Mouse (Mus musculus) liver, embryonic 11.5 days (tissue): ENCODE data around the gene Tekt1. TPM values are rescaled to one million over a fixed set of nuclear protein-coding genes. Genes with fewer than 3 reads are reported as not detected.
A peak's percentile ranks its signal among the peaks of the same experiment; 100 is the strongest.
"Not testable (repeated sequence)": the region's sequence is repeated elsewhere in the genome, so short reads cannot be mapped to it uniquely, and the experiment has no call there.

Experiments
- ATAC-seq: fragments of 200-750 bp; cut with Nextera tagmentation; replicated peaks from 2 replicates; pipeline ENCODE4 v1.8.0; 2017; ENCODE audit warnings: moderate number of reproducible peaks, mild to moderate bottlenecking, moderate TSS enrichment, moderate library complexity; ENCODE audit not compliant: low FRiP score
- DNase-seq: peaks from one replicate; pipeline ENCODE4 v3.0.0-alpha.2; 2017; ENCODE audit warnings: low spot score
- H3K27ac ChIP-seq: fragments of 300-500 bp; sonication (generic); 2 replicates; pipeline ENCODE4 v1.5.1; 2014; ENCODE audit warnings: mild to moderate bottlenecking, low read depth, low read length, control low read depth
- H3K27me3 ChIP-seq: fragments of 300-500 bp; sonication (generic); replicated peaks from 2 replicates; pipeline ENCODE4 v1.6.1; 2014; ENCODE audit warnings: low read length, mixed read lengths; ENCODE audit not compliant: control insufficient read depth, insufficient read depth
- H3K36me3 ChIP-seq: fragments of 300-500 bp; sonication (generic); 2 replicates; pipeline ENCODE4 v1.6.1; 2014; ENCODE audit warnings: mild to moderate bottlenecking, low read length, moderate library complexity, mixed read lengths; ENCODE audit not compliant: control insufficient read depth, insufficient read depth
- H3K4me1 ChIP-seq: fragments of 300-500 bp; sonication (generic); replicated peaks from 2 replicates; pipeline ENCODE4 v1.6.1; 2014; ENCODE audit warnings: low read length, mixed read lengths; ENCODE audit not compliant: control insufficient read depth, insufficient read depth
- H3K4me2 ChIP-seq: fragments of 300-500 bp; sonication (generic); 2 replicates; pipeline ENCODE4 v1.6.1; 2014; ENCODE audit warnings: mild to moderate bottlenecking, control low read depth, moderate library complexity
- H3K4me3 ChIP-seq: fragments of 300-500 bp; sonication (generic); 2 replicates; pipeline ENCODE4 v1.5.1; 2014; ENCODE audit warnings: low read depth, low read length, control low read depth
- H3K9ac ChIP-seq: fragments of 300-500 bp; sonication (generic); 2 replicates; pipeline ENCODE4 v1.6.1; 2014; ENCODE audit warnings: low read depth, low read length, control low read depth
- H3K9me3 ChIP-seq: fragments of 300-500 bp; sonication (generic); 2 replicates; pipeline ENCODE4 v1.6.1; 2016; ENCODE audit warnings: low read length, inconsistent platforms, mixed read lengths; ENCODE audit not compliant: control insufficient read depth
- WGBS: fragments of 180-500 bp; shearing (Covaris S2); extraction: QIAGEN DNeasy Blood & Tissue Kit; methylation state at CpG from one replicate; pipeline ENCODE4 v1.1.7; 2014; 5-methylcytosine and 5-hydroxymethylcytosine counted together
- polyA plus RNA-seq: library from polyadenylated mRNA; unstranded; fragments of >200 nt; fragmentation: Nextera tagmentation; extraction: Ambion mirVana; gene quantifications from 2 replicates; pipeline ENCODE4 v1.2.1, GENCODE M21; 2014

Tekt1 gene
- polyA plus RNA-seq, 1 experiment from 2014 or later = 1.1 TPM

- Histone ChIP-seq H3K9ac (no peak overlapping the region), H3K36me3 (no peaks in the 10 kb centered on the region), H3K27me3 (no peaks in the 10 kb centered on the region), H3K4me1 (no peaks in the 10 kb centered on the region), H3K4me2 (peak overlapping the region; percentile 41), H3K27ac (no peak overlapping the region), H3K4me3 (no peak overlapping the region), H3K9me3 (no peaks in the 10 kb centered on the region)
- WGBS = 18% methylated on average over 20 of the region's 20 CpGs
- ATAC-seq = peak; percentile 51; the same call in 1 of the 2 replicates
- peak; percentile 72 for DNase-seq
These were observed 7.1 kb downstream of the Tekt1 start for GRCm38 (mm10) chr11:72354971-72355728.

GRCm38 (mm10) chr11:72353186-72353585 is 9.1 kb downstream of the Tekt1 start:
- no peaks in the 10 kb centered on the region for H3K36me3 ChIP-seq
- WGBS = 78% methylated on average over 3 of the region's 3 CpGs
- no peak overlapping the region for H3K4me2 ChIP-seq
- H3K9ac ChIP-seq = no peak overlapping the region
- H3K27ac ChIP-seq = no peak overlapping the region
- DNase-seq = no peak
- no peak for ATAC-seq
- no peaks in the 10 kb centered on the region for H3K4me1 ChIP-seq
- H3K27me3 ChIP-seq = no peaks in the 10 kb centered on the region
- H3K4me3 ChIP-seq = no peak overlapping the region
- no peaks in the 10 kb centered on the region for H3K9me3 ChIP-seq

- Histone ChIP-seq H3K9me3 (no peaks in the 10 kb centered on the region), H3K27me3 (no peaks in the 10 kb centered on the region), H3K4me1 (no peaks in the 10 kb centered on the region), H3K9ac (no peak overlapping the region), H3K36me3 (no peaks in the 10 kb centered on the region), H3K4me2 (no peak overlapping the region), H3K27ac (no peak overlapping the region), H3K4me3 (no peak overlapping the region)
- ATAC-seq (no peak), DNase-seq (no peak)
- WGBS = 49% methylated on average over 1 of the region's 1 CpGs
These were observed 10.0 kb downstream of the Tekt1 start for GRCm38 (mm10) chr11:72352272-72352671.

GRCm38 (mm10) chr11:72349652-72350051 is 12.6 kb downstream of the Tekt1 start:
- H3K27ac ChIP-seq = no peak overlapping the region
- H3K36me3 ChIP-seq = no peaks in the 10 kb centered on the region
- 57% methylated on average over 4 of the region's 4 CpGs for WGBS
- DNase-seq = no peak
- no peaks in the 10 kb centered on the region for H3K4me1 ChIP-seq
- no peak overlapping the region for H3K4me2 ChIP-seq
- no peaks in the 10 kb centered on the region for H3K9me3 ChIP-seq
- ATAC-seq = no peak
- no peak overlapping the region for H3K9ac ChIP-seq
- no peaks in the 10 kb centered on the region for H3K27me3 ChIP-seq
- H3K4me3 ChIP-seq = no peak overlapping the region

GRCm38 (mm10) chr11:72349016-72349415 is 13.2 kb downstream of the Tekt1 start:
- 59% methylated on average over 8 of the region's 8 CpGs for WGBS
- no peaks in the 10 kb centered on the region for H3K27me3 ChIP-seq
- DNase-seq = no peak
- H3K4me1 ChIP-seq = no peaks in the 10 kb centered on the region
- no peaks in the 10 kb centered on the region for H3K9me3 ChIP-seq
- H3K4me3 ChIP-seq = no peak overlapping the region
- no peaks in the 10 kb centered on the region for H3K36me3 ChIP-seq
- no peak overlapping the region for H3K4me2 ChIP-seq
- no peak overlapping the region for H3K27ac ChIP-seq
- ATAC-seq = no peak
- no peak overlapping the region for H3K9ac ChIP-seq

GRCm38 (mm10) chr11:72348563-72348962 is 13.7 kb downstream of the Tekt1 start:
- Histone ChIP-seq H3K9me3 (no peaks in the 10 kb centered on the region), H3K9ac (no peak overlapping the region), H3K4me1 (no peaks in the 10 kb centered on the region), H3K4me2 (no peak overlapping the region), H3K27ac (no peak overlapping the region), H3K4me3 (no peak overlapping the region), H3K27me3 (no peaks in the 10 kb centered on the region), H3K36me3 (no peaks in the 10 kb centered on the region)
- no peak for ATAC-seq
- no peak for DNase-seq
- 52% methylated on average over 10 of the region's 10 CpGs for WGBS

- ATAC-seq (no peak), DNase-seq (no peak)
- Histone ChIP-seq H3K27ac (no peak overlapping the region), H3K36me3 (no peaks in the 10 kb centered on the region), H3K4me3 (no peak overlapping the region), H3K4me2 (no peak overlapping the region), H3K4me1 (no peaks in the 10 kb centered on the region), H3K9me3 (no peaks in the 10 kb centered on the region), H3K9ac (no peak overlapping the region), H3K27me3 (no peaks in the 10 kb centered on the region; the same call in 1 of the 2 replicates)
- WGBS = 82% methylated on average over 11 of the region's 11 CpGs
These were observed 17.8 kb downstream of the Tekt1 start for GRCm38 (mm10) chr11:72344486-72344885.

- Histone ChIP-seq H3K27ac (no peak overlapping the region), H3K4me1 (no peaks in the 10 kb centered on the region), H3K36me3 (no peaks in the 10 kb centered on the region), H3K27me3 (no peaks in the 10 kb centered on the region; the same call in 1 of the 2 replicates), H3K4me3 (no peak overlapping the region), H3K9me3 (no peaks in the 10 kb centered on the region), H3K9ac (no peak overlapping the region), H3K4me2 (no peak overlapping the region)
- DNase-seq (peak; percentile 41), ATAC-seq (no peak)
- WGBS = 23% methylated on average over 8 of the region's 8 CpGs
These were observed 18.3 kb downstream of the Tekt1 start for GRCm38 (mm10) chr11:72343904-72344303.

- not testable (repeated sequence) for H3K27me3 ChIP-seq, H3K27ac ChIP-seq, DNase-seq, H3K4me2 ChIP-seq, H3K9me3 ChIP-seq, H3K9ac ChIP-seq, ATAC-seq, H3K4me1 ChIP-seq, H3K4me3 ChIP-seq, H3K36me3 ChIP-seq
- 89% methylated on average over 5 of the region's 5 CpGs for WGBS
These were observed 19.0 kb downstream of the Tekt1 start for GRCm38 (mm10) chr11:72343238-72343625.
